Mouse (Mus musculus): ENCODE results near the gene Acap2.

The Acap2 gene

GRCm38 (mm10) chr16:31200790-31201567, at the start of gene Acap2:
Gene Acap2 (minus strand): TSS chr16:31201245.
- DNase-seq (ENCODE audit: extremely low read depth, insufficient read length, low spot score), result peak; percentile 99

DNA sequence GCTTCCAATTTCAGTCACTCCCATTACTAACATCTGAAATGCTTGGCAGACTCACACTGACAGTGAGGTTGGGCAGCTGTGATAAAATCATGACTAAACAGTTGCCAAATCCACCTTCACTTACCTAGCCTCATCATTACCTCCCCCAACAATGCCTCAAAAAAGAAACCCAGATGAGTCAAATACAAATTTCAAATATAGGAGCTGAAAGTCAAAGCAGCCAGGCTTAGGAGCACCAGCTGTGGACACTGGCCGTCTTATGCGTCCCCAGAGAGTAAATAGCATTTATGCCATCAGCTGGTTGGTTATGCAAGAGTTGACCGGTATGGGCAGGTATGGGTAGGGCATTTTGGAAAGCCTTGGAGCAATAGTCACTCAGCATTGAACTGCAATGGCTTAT, 48.4 kb upstream of the Acap2 start:
- no peak for DNase-seq (ENCODE audit: extremely low read depth, insufficient read length, low spot score)

- no peak for DNase-seq (ENCODE audit: extremely low read depth, insufficient read length, low spot score)
These were observed 47.7 kb upstream of the Acap2 start for GRCm38 (mm10) chr16:31248717-31249116.

- no peak for DNase-seq (ENCODE audit: extremely low read depth, insufficient read length, low spot score)
These were observed 46.4 kb upstream of the Acap2 start for GRCm38 (mm10) chr16:31247442-31247841.

- no peak for DNase-seq (ENCODE audit: extremely low read depth, insufficient read length, low spot score)
These were observed 43.0 kb upstream of the Acap2 start for GRCm38 (mm10) chr16:31244053-31244452.

GRCm38 (mm10) chr16:31241433-31241832, 40.4 kb upstream of the Acap2 start:
- no peak for DNase-seq (ENCODE audit: extremely low read depth, insufficient read length, low spot score)

- no peak for DNase-seq (ENCODE audit: extremely low read depth, insufficient read length, low spot score)
These were observed 39.5 kb upstream of the Acap2 start for GRCm38 (mm10) chr16:31240569-31240968.

DNA sequence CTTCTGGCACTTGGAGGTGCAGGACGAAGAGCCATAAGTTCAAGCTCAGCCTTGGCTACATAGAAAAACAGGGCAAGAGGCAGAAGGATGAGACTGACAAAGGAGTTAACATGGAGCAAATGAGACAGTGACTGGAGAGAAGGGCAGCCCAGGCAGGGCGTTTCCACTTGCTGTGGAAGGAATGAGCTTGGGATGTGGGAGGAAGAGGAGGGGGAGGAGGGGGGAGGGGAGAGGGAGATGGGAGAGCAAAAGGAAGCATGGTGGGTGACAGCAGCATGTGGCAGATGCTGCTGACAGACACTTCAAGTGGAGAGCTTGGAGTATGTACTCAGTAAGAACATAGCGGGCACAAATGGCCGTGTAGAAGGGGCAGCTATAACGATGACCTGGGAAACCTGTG, 37.2 kb upstream of the Acap2 start:
- no peak for DNase-seq (ENCODE audit: extremely low read depth, insufficient read length, low spot score)

GRCm38 (mm10) chr16:31235457-31236310, 34.6 kb upstream of the Acap2 start:
- peak; percentile 78 for DNase-seq (ENCODE audit: extremely low read depth, insufficient read length, low spot score)

- peak; percentile 38 for DNase-seq (ENCODE audit: extremely low read depth, insufficient read length, low spot score)
These were observed 33.9 kb upstream of the Acap2 start for GRCm38 (mm10) chr16:31234808-31235456.

DNA sequence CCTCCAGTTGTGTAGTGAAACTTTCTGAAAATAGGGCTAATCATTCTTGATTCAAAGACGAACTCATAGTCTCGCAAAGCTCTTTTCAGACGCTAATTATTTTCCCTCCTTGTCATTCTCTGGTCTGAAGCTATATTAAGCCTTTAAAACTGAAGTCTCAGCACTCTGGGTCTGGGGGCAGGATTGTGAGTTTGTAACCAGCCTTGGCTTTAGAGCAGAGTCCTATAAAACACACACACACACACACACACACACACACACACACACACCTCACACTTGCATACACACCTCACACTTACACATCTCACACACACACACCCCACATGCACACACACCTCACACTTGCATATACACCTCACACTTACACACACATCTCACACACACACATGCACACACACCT, 33.3 kb upstream of the Acap2 start:
- peak; percentile 29 for DNase-seq (ENCODE audit: extremely low read depth, insufficient read length, low spot score)

DNA sequence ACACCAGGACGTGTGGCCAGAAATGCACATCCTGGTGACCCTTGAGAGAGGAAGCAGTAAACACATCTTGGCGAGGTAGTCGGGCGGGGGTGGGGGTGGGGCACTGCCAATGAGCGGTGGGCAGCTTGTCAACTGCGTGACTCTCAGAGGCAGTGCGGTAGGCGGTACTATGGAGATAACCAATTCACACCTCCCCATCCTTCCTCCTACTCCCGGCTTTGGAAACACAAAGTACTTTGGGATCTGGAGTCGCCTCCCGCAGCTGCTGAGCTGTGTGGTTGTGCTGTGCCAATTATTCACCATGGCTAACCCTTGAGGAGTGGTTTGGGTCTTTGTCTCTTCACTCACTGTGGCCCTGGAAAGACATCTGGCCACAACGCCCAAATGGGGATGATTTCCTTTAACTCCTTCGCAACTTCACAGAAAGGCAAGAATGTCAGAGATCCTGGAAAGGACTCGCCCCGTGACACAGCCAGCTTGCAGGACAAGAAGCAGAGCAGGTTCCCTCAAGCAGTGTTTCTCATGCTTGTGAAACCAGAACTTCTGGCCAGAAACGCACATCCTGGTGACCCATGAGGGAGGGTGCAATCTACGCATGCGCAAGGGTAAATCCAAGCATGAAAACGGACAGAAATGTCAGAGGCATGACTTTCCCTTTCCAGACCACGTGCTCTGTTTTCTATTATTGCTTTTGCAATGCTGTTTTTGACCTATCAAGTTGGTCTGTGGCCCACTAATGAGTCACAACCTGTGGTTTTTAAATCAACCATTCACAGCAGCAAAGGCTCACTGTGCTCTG, 32.7 kb upstream of the Acap2 start:
- peak; percentile 81 for DNase-seq (ENCODE audit: extremely low read depth, insufficient read length, low spot score)

GRCm38 (mm10) chr16:31233167-31233498, 32.1 kb upstream of the Acap2 start:
- DNase-seq (ENCODE audit: extremely low read depth, insufficient read length, low spot score), result no peak

DNA sequence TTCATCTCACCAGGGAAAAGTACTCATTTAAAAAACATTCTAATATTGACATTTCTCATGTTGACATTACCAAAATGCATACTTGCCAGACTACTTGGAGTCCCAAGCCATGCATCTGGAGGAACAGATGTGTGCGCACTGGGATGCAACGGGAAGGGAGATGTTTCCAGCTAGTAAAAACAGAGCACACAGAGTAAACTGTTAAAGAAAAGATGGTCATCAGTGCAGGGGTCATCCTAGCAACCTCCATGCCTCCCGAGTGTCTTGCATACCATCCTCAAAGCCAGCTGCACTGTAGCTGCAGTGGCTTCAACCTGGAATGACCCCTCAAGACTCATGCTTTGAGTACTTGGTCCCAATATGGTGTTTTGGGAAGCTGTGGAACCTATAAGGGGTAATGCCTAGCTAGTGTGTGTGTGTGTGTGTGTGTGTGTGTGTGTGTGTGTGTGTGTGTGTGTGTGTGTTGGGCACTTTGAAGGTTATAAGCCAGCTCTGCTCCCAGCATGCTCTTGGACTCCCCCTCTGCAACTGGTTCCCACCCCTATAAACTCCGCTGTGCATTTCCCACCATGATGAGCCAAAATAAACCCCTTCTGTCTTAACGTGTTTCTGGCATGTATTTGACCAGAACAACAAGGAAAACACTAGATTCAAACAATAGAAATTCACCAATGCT, 31.6 kb upstream of the Acap2 start:
- no peak for DNase-seq (ENCODE audit: extremely low read depth, insufficient read length, low spot score)

DNA sequence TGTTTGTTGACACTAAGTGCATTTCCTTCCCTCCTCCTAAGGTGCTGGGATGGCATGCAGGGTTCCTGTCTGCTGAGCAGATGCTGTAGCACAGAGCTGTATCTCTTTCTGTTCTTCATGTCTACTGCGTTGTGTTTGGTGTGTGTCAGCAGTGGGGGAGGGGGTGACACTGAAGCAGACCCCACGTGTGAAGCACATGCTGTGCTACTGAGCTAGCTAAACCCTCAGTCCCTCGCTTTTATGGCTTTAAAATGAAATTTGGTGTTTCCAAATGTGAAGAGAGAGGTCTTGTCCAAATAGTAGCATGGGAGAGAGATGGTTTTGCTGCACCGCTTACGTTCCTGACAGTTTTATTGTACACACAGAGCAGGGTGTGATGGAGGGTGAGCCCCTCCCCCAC, 30.5 kb upstream of the Acap2 start:
- no peak for DNase-seq (ENCODE audit: extremely low read depth, insufficient read length, low spot score)

DNA sequence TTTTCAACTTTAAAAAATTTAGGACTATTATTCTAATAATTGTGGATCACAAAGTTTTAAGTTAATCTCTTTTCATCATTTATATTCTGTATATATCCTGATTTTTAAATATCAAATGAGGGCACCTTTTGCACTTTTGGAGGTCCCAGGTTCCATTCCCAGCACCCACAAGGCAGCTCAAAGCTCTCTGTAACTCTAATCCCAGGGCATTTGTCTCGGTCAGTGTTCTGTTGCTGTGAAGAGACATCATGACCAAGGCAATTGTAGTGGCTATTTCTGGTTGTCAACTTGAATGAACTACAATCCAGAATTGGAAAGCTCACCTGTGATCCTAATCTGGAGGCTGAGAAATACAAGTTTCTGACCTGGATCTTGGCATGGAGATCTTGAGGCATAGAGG, 26.7 kb upstream of the Acap2 start:
- no peak for DNase-seq (ENCODE audit: extremely low read depth, insufficient read length, low spot score)

DNA sequence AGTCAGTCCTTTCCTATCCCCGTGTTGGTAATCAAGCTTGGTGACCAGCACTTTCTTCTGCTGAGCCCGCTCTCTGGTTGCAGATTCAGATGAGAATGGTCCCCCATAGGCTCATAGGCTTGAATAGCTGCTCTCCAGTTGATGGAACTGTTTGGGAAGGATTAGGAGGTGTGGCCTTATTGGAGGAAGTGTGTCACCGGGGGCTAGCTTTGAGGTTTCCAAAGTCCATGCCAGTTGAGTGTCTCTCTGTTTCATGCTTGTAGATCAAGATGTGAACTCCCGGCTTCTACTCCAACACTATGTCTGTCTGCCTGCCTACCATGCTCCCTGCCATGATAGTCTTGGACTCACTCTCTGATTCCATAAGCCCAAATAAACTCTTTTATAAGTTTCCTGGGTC, 14.2 kb upstream of the Acap2 start:
- no peak for DNase-seq (ENCODE audit: extremely low read depth, insufficient read length, low spot score)

DNA sequence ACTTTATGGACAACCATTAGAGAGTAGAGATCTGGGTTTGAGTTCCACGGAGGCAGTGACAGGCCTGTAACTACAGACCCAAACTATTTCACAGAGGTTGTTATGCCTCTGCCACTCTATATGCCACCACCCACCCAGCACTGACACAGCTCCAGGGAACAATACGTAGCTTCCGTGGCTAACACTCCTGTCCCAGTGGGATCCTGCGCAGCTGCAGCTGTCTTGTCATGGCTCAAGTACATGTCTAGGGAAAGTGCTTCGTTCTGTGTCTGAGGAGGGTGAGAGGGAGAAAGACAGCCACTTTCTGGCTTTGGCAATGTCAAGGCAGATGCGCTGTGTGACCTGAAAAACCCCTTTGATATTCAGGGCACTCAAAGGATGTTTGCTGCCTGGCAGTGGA, 12.4 kb upstream of the Acap2 start:
- no peak for DNase-seq (ENCODE audit: extremely low read depth, insufficient read length, low spot score)

- no peak for DNase-seq (ENCODE audit: extremely low read depth, insufficient read length, low spot score)
These were observed 10.5 kb upstream of the Acap2 start for GRCm38 (mm10) chr16:31211503-31211902.

DNA sequence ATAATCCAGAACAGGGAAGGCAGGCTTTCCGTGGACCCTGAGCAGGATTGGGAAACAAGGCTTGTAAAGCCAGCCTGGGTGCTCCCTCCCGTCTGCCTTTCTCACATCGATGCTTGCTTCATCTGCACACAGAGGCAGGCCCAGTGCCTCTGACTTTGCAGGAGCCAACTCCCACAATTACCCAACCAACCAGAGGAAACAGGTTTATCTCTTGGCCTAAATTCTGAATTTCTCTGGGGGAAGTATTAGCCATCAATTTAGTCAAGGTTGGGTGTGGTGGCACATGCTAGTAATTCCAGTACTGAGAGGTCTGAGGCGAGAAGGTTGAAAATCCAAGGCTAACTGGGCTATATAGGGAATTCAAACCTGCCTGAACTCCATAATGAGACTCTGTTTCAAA, 9.4 kb upstream of the Acap2 start:
- DNase-seq (ENCODE audit: extremely low read depth, insufficient read length, low spot score), result no peak
